ENCODE assay signal across 7 mouse cellular contexts in the genomic region with DNA sequence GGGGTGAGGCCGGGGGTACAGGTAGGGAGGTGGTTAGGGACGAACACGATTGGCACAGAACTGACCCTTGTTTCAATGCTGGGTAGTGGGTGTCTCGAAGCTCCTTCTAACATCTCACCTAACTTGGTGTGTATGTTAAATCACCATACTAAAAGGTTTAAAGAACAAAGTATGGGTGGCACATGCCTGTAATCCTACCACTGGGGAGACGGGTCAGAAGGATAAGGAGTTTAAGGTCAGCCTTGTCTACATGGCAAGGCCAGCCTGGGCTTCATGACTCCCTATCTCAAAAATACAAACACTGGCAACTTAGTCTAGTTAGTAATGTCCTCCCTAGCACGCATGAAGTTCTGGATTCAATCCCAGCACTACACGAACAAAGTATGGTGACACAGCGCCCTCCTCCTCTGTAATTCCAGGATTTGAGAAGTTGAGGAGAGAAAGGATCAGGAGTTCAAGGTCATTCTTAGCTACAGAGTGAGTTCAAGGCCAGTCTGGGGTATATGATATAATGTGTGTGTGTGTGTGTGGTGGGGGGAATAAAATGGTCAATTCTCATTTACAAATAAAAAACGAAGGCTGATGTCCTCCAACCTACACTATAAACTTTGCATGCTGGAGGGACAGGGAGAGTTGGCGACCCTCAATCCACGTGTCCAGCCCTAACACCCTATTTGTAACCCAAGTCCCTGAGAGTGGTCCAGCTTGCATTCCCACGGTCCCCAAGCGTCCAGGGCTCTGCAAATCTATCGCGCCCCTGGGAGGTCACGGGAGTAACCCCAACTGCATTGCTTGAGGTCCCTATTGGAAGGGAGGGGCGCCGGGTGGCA. TPM values are rescaled to one million over a fixed set of nuclear protein-coding genes. Genes with fewer than 3 reads are reported as not detected.
DNase-seq lines count a peak whose midpoint lies in the region; ATAC-seq lines count a peak whose summit lies in the region.

No protein-coding gene starts in this region.

- peak overlapping the region; percentile 82 for H3K4me3 ChIP-seq in embryonic facial prominence, embryonic 13.5 days
- H3K4me3 ChIP-seq in intestine, embryonic 16.5 days (ENCODE audit: low read length) = peak overlapping the region; percentile 83
- peak overlapping the region; percentile 70 for H3K4me3 ChIP-seq in macrophage (ENCODE audit: inconsistent target)

- H3K36me3 ChIP-seq in embryonic facial prominence, embryonic 13.5 days = peaks cover 3% of the 10 kb centered on the region; the same call in 1 of the 2 replicates
- H3K36me3 ChIP-seq in intestine, embryonic 16.5 days (ENCODE audit: control insufficient read depth, insufficient read depth, low read length) = no peaks in the 10 kb centered on the region
- no peaks in the 10 kb centered on the region for H3K36me3 ChIP-seq in macrophage (ENCODE audit: inconsistent target)

- H3K27ac ChIP-seq in embryonic facial prominence, embryonic 13.5 days = 0 out of 2 replicates have a peak overlapping the region, but pooled peaks have one; percentile 69
- peak overlapping the region; percentile 70 for H3K27ac ChIP-seq in intestine, embryonic 16.5 days (ENCODE audit: low read length)
- H3K27ac ChIP-seq in macrophage = peak overlapping the region; percentile 64

- DNase-seq in spleen, adult 12 weeks (ENCODE audit: low spot score) = peak; percentile 15
- DNase-seq in spleen, postnatal 4 days (ENCODE audit: low spot score in 2 of 2) = no peak
- no peak for DNase-seq in natural killer cell, adult 2 months (ENCODE audit: low spot score in 2 of 2)

- ATAC-seq in embryonic facial prominence, embryonic 13.5 days (ENCODE audit: insufficient number of reproducible peaks, insufficient read depth, low FRiP score, low TSS enrichment, low read depth) = no peak
- no peak for ATAC-seq in intestine, embryonic 16.5 days
- no peak for ATAC-seq in megakaryocyte-erythroid progenitor cell, adult 5-6 weeks (replicated peaks; ENCODE audit: low FRiP score, low TSS enrichment, poor library complexity, severe bottlenecking)

- H3K9me3 ChIP-seq in embryonic facial prominence, embryonic 13.5 days = no peaks in the 10 kb centered on the region
- H3K9me3 ChIP-seq in intestine, embryonic 16.5 days (ENCODE audit: control insufficient read depth, low read length) = no peaks in the 10 kb centered on the region

- peaks cover 34% of the 10 kb centered on the region for H3K4me1 ChIP-seq in embryonic facial prominence, embryonic 13.5 days
- H3K4me1 ChIP-seq in intestine, embryonic 16.5 days (ENCODE audit: control insufficient read depth, insufficient read depth, low read length) = peaks cover 18% of the 10 kb centered on the region

- H3K79me2 ChIP-seq in macrophage (ENCODE audit: inconsistent target) = peaks cover 56% of the 10 kb centered on the region

- peak overlapping the region; percentile 91 for H3K4me2 ChIP-seq in embryonic facial prominence, embryonic 13.5 days
- peak overlapping the region; percentile 74 for H3K4me2 ChIP-seq in intestine, embryonic 16.5 days (ENCODE audit: low read depth, low read length)

- H3K27me3 ChIP-seq in embryonic facial prominence, embryonic 13.5 days = no peaks in the 10 kb centered on the region
- H3K27me3 ChIP-seq in intestine, embryonic 16.5 days (replicated peaks; ENCODE audit: control insufficient read depth, insufficient read depth, low read length) = no peaks in the 10 kb centered on the region

- peak overlapping the region; percentile 89 for H3K9ac ChIP-seq in embryonic facial prominence, embryonic 13.5 days
- peak overlapping the region; percentile 81 for H3K9ac ChIP-seq in intestine, embryonic 16.5 days (ENCODE audit: low read depth, low read length)

- WGBS in embryonic facial prominence, embryonic 13.5 days = 35% methylated on average over 18 of the region's 18 CpGs
- 33% methylated on average over 18 of the region's 18 CpGs for WGBS in intestine, embryonic 16.5 days
- WGBS in macrophage (ENCODE audit: missing documents) = 35% methylated on average over 17 of the region's 18 CpGs

RNA-seq across cellular contexts. Expression of a gene that starts 0.9 kb away (rescaled TPM):
- polyA plus RNA-seq in embryonic facial prominence, embryonic 13.5 days (2015; fragmentation: Nextera tagmentation; extraction: Ambion mirVana) = 9.3 and 14.3 TPM in 2 replicates
- 5.2 and 5.4 TPM in 2 replicates for polyA plus RNA-seq in intestine, embryonic 16.5 days (2015; fragmentation: Nextera tagmentation; extraction: Ambion mirVana)
- total RNA-seq in macrophage (2018; cell fraction: chromatin; rRNA removed) = 10 to 100 TPM in 20 of 26 experiments, 1 to 10 TPM in 6; 5.5 to 38.3 (median 15.9) TPM
- total RNA-seq in macrophage (2018; cell fraction: cytosol; rRNA removed) = 100 to 1,000 TPM in 13 of 26 experiments, 10 to 100 TPM in 13; 58.7 to 194 (median 95.9) TPM
- 10 to 100 TPM; 25.6 to 92.0 (median 47.5) TPM for total RNA-seq in macrophage (2018; cell fraction: nucleus; rRNA removed)
- 97.9 to 155 TPM (median 121 TPM) in 3 replicates for polyA plus RNA-seq in macrophage (2018)
- 54.8 and 74.3 TPM in 2 replicates for total RNA-seq in megakaryocyte-erythroid progenitor cell, adult 5-6 weeks (2014; fragmentation: Nextera tagmentation)
- 27.8 and 37.6 TPM in 2 replicates for total RNA-seq in megakaryocyte-erythroid progenitor cell, adult 5-6 weeks (2017)
